Mouse (Mus musculus): ENCODE data around the gene Ldb1.
A peak's percentile ranks its signal among the peaks of the same experiment; 100 is the strongest.
"Not testable (repeated sequence)": the region's sequence is repeated elsewhere in the genome, so short reads cannot be mapped to it uniquely, and the experiment has no call there.

The Ldb1 gene

DNA sequence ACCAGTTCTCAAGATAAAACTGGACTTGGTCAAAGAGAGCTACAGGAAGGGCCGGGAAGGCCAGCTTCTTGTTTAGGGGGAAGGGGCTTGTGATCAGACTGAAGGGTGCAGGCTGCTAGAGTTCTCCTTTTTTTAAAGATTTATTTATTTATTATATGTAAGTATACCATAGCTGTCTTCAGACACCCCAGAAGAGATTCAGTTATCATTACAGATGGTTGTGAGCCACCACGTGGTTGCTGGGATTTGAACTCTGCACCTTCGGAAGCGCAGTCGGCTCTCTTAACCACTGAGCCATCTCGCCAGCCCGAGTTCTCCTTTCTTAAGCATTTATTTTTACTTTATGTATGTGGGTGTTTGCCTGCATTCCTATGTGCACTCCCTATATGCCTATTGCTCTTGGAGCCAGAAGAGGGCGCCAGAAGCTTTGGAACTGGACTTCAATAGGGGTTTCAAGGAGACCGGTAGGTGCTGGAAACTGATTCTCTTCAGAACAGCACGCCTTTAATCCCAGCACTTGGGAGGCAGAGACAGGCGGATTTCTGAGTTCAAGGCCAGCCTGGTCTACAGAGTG is 16.2 kb downstream of the Ldb1 start:
- DNase-seq (ENCODE audit: low spot score in 2 of 2): no peak

DNA sequence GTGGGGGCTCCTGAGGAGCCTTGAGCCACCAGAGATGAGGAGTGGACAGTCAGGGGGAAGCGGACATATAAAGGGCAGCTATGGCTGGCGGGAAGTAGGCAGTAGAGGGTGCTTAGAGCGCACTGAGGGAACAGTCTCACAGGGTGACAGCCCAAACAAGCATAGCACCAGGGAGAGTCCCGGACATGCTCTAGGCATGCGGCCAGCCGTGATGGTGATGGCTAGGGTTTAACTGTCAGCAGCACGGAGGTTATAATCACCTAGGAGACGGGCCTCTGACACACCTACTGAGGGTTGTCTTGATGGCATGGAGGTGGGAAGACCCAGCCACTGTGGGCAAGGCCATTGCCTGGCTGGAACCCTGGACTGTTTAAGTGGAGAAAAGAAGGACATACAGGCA is 18.4 kb downstream of the Ldb1 start:
- no peak for DNase-seq (ENCODE audit: low spot score in 2 of 2)

- DNase-seq (ENCODE audit: low spot score in 2 of 2): no peak
These were observed 20.1 kb downstream of the Ldb1 start for GRCm38 (mm10) chr19:46024959-46025358.

- no peak for DNase-seq (ENCODE audit: low spot score in 2 of 2)
These were observed 29.0 kb downstream of the Ldb1 start for GRCm38 (mm10) chr19:46016023-46016422.

DNA sequence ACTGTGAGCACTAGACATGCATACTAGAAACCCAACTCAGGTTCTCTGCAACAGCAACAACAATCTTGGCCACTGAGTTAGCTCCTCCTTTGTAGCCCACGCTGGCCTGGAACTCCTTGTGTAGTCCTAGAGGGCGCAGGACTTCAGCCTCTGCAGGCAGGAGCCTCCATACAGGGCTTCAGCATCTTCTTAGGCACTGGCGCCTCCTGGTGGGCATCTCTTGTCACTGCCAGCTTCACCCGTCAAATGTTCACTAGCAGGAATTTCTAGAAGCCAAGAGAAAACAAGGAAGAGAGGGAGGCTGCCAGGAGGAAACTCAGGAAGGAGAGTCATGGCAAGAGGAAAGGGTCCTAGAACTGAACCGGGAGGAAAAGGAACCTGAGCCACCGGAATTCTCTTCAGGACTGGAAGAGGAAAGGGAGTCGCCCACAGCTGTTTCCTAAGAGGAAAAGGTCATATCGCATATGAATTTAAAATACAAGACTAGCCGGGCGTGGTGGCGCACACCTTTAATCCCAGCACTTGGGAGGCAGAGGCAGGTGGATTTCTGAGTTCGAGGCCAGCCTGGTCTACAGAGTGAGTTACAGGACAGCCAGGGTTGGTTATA is 30.3 kb downstream of the Ldb1 start:
- peak; percentile 73 to 79 for DNase-seq (ENCODE audit: low spot score in 2 of 2)

- DNase-seq (ENCODE audit: low spot score in 2 of 2): no peak
These were observed 39.3 kb downstream of the Ldb1 start for GRCm38 (mm10) chr19:46005680-46006079.

DNA sequence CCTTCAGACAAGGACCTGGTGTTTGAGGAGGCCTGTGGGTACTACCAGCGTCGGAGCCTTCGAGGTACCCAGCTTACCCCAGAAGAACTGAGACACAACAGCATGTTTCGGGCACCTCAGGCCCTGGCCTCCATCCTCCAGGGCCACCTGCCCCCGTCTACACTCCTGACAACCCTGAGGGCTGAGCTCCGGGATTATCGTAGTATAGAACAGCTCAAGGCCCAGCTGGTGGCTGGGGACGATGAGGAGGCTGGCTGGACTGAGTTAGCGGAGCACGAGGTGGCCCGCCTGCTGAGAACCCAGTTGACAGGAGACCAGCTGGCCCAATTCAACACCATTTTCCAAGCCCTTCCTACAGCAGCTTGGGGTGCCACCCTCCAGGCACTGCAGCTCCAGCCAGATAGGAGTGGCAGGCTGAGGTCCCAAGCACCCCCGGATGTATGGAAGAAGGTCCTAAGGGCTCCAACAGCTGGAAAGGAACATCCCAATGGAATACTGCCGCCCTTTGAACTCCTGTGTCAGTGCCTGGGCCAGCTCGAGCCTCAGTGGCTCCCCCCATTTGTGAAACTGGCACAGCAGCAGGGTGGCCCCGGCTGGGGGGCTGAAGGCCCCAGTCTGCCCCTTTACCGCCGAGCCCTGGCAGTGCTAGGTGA is 40.1 kb downstream of the Ldb1 start:
- no peak for DNase-seq (ENCODE audit: low spot score in 2 of 2)

GRCm38 (mm10) chr19:46003371-46004226 is 41.4 kb downstream of the Ldb1 start, which contains the start of gene Hps6:
Gene Hps6 (plus strand): TSS chr19:46003508.
- peak; percentile 92 to 93 for DNase-seq (ENCODE audit: low spot score in 2 of 2)

- no peak for DNase-seq (ENCODE audit: low spot score in 2 of 2)
These were observed 42.7 kb downstream of the Ldb1 start for GRCm38 (mm10) chr19:46002279-46002678.

- no peak for DNase-seq (ENCODE audit: low spot score in 2 of 2)
These were observed 45.6 kb downstream of the Ldb1 start for GRCm38 (mm10) chr19:45999378-45999777.

GRCm38 (mm10) chr19:45998694-45999217 is 46.3 kb downstream of the Ldb1 start:
- DNase-seq (ENCODE audit: low spot score in 2 of 2): no peak

- DNase-seq (ENCODE audit: low spot score in 2 of 2): peak; percentile 94 to 95
These were observed 47.0 kb downstream of the Ldb1 start, which contains the start of gene Armh3 for GRCm38 (mm10) chr19:45997785-45998693. Gene Armh3 (minus strand): TSS chr19:45998488.

GRCm38 (mm10) chr19:45997365-45997764 is 47.6 kb downstream of the Ldb1 start:
- DNase-seq (ENCODE audit: low spot score in 2 of 2): no peak

DNA sequence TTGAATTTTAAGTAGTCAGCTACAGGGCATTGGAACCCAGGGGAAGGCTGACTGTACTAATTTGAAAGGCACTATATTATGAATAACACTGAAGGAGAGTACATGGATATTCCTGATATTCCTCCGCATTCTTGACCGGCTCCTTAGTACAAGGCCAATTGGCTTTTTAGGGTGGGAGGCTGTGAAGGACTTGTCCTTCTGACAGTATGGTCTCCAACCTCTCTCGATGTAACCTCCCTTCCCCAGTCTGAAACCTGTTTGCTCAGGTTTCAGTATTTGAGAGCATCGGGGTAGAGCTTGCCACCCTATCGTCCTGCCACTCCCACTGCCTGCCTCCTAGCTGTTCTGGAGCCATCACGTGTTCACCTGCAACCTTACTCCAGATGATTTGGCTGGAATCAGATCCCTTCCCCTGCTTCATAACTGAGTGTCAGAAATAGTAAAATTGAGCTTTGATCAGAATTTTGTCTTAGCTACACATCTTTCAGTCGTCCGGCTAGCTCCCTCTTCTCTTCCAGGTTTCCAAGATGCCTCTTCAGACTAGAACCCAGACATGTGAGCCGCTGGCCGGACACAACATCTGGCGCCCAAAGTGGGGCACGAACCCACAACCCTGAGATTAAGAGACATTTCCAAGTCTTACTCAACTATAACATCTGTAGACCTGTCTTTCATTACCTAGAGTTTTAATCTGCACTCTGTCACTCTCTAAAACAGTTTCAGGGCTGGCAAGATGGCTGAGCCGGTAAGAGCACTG is 50.9 kb downstream of the Ldb1 start:
- DNase-seq (ENCODE audit: low spot score in 2 of 2): no peak

- not testable (repeated sequence) for DNase-seq (ENCODE audit: low spot score in 2 of 2)
These were observed 51.6 kb downstream of the Ldb1 start for GRCm38 (mm10) chr19:45993441-45993840.

- no peak for DNase-seq (ENCODE audit: low spot score in 2 of 2)
These were observed 53.8 kb downstream of the Ldb1 start for GRCm38 (mm10) chr19:45991171-45991570.

GRCm38 (mm10) chr19:45988238-45988637 is 56.8 kb downstream of the Ldb1 start:
- no peak for DNase-seq (ENCODE audit: low spot score in 2 of 2)

DNA sequence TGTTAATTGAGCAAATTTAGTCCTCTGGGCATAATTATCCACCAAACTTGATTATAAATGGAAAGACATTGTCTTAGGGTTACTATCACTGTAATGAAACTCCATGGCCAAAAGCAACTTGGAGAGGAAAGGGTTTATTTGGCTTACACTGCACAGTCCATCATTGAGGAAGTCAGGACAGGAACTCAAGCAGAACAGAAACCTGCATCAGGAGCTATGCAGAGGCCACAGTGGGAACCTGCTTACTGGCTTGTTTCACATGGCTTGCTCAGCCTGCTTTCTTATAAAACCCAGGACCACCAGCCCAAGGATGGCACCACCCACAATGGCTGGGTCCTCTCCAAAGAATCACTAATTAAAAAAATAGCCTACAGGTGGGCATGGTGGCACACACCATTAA is 60.6 kb downstream of the Ldb1 start:
- DNase-seq (ENCODE audit: low spot score in 2 of 2): peak in 1 of 2 experiments; percentile 29
